Mouse (Mus musculus) MEL (cell line): Measurements from ENCODE around the gene Myd88. TPM values are rescaled to one million over a fixed set of nuclear protein-coding genes. Genes with fewer than 3 reads are reported as not detected.

Source experiments
- DNase-seq: peaks from one replicate; pipeline ENCODE4 v3.0.0; 2011; ENCODE audit warnings: low read depth, low spot score
- H3K27ac ChIP-seq: 2 replicates; pipeline ENCODE4 v1.5.1; 2012; ENCODE audit warnings: low read depth, mild to moderate bottlenecking, control low read depth, low read length, moderate library complexity; ENCODE audit not compliant: control insufficient read depth
- H3K27me3 ChIP-seq, 2 experiments: fragments of 150-350 bp in 1 of 2; sonication (generic) in 1 of 2; 2 replicates each; pipeline ENCODE4 v1.6.1; 2012; ENCODE audit warnings: low read length in 2 of 2, mild to moderate bottlenecking in 2 of 2, improper control_type of control experiment in 1 of 2, moderate library complexity in 1 of 2; ENCODE audit not compliant: insufficient read depth in 2 of 2, control insufficient read depth in 1 of 2
- H3K36me3 ChIP-seq, 2 experiments: 2 replicates each; pipeline ENCODE4 v1.6.1; 2012 to 2014; ENCODE audit warnings: low read length in 2 of 2, improper control_type of control experiment in 1 of 2, inconsistent platforms in 1 of 2, mild to moderate bottlenecking in 1 of 2; ENCODE audit not compliant: insufficient read depth in 2 of 2, control insufficient read depth in 1 of 2
- H3K4me1 ChIP-seq, 2 experiments: fragments of 150-350 bp in 1 of 2; sonication (generic) in 1 of 2; 2 replicates each; pipeline ENCODE4 v1.6.1; 2012; ENCODE audit warnings: low read length in 2 of 2, improper control_type of control experiment in 1 of 2, mild to moderate bottlenecking in 1 of 2; ENCODE audit not compliant: insufficient read depth in 2 of 2, control insufficient read depth in 1 of 2
- H3K4me3 ChIP-seq, 2 experiments: fragments of 150-350 bp in 1 of 2; sonication (generic) in 1 of 2; 2 replicates each; pipeline ENCODE4 v1.5.1; 2012; ENCODE audit warnings: low read depth in 2 of 2, low read length in 2 of 2, mild to moderate bottlenecking in 2 of 2, moderate library complexity in 2 of 2, control low read depth in 1 of 2, improper control_type of control experiment in 1 of 2; ENCODE audit not compliant: control insufficient read depth in 1 of 2, insufficient read depth in 1 of 2
- H3K79me2 ChIP-seq: 2 replicates; pipeline ENCODE4 v1.6.1; 2012; ENCODE audit warnings: mild to moderate bottlenecking, low read length, moderate library complexity; ENCODE audit not compliant: control insufficient read depth, poor library complexity, insufficient read depth
- H3K9ac ChIP-seq: 2 replicates; pipeline ENCODE4 v1.6.1; 2012; ENCODE audit warnings: low read depth, mild to moderate bottlenecking, control low read depth, low read length, moderate library complexity; ENCODE audit not compliant: control insufficient read depth, poor library complexity, severe bottlenecking
- H3K9me3 ChIP-seq: fragments of 150-350 bp; sonication (generic); replicated peaks from 2 replicates; pipeline ENCODE4 v1.6.1; 2012; ENCODE audit warnings: mild to moderate bottlenecking, low read length, improper control_type of control experiment, moderate library complexity; ENCODE audit not compliant: insufficient read depth
- BHLHE40 ChIP-seq: IDR thresholded peaks from 2 replicates; pipeline ENCODE4 v1.6.1; 2012; ENCODE audit warnings: low read depth, mild to moderate bottlenecking, inconsistent platforms, low read length, improper control_type of control experiment, borderline replicate concordance
- CHD2 ChIP-seq: IDR thresholded peaks from 2 replicates; pipeline ENCODE4 v1.6.1; 2011; ENCODE audit warnings: low read length, improper control_type of control experiment
- EP300 ChIP-seq, 2 experiments: IDR thresholded peaks; 2 replicates each; pipeline ENCODE4 v1.6.1; 2011; ENCODE audit warnings: improper control_type of control experiment in 2 of 2, low read length in 2 of 2, low read depth in 1 of 2, mild to moderate bottlenecking in 1 of 2
- ETS1 ChIP-seq: IDR thresholded peaks from 2 replicates; pipeline ENCODE4 v1.6.1; 2012; ENCODE audit warnings: low read depth, mild to moderate bottlenecking, inconsistent platforms, low read length, improper control_type of control experiment, moderate library complexity
- GABPA ChIP-seq: IDR thresholded peaks from 2 replicates; pipeline ENCODE4 v1.6.1; 2012; ENCODE audit warnings: low read depth, mild to moderate bottlenecking, inconsistent platforms, low read length, improper control_type of control experiment, moderate library complexity
- HCFC1 ChIP-seq: IDR thresholded peaks from 2 replicates; pipeline ENCODE4 v1.6.1; 2012; ENCODE audit warnings: low read depth, mild to moderate bottlenecking, inconsistent platforms, low read length, improper control_type of control experiment, moderate library complexity
- KAT2A ChIP-seq: conservative IDR thresholded peaks from 2 replicates; pipeline ENCODE4 v1.6.1; 2012; ENCODE audit warnings: low read depth, low read length, improper control_type of control experiment, inconsistent platforms
- MAFK ChIP-seq: IDR thresholded peaks from 2 replicates; pipeline ENCODE4 v1.6.1; 2011; ENCODE audit warnings: low read depth, mild to moderate bottlenecking, low read length, improper control_type of control experiment, borderline replicate concordance
- MAX ChIP-seq: IDR thresholded peaks from 2 replicates; pipeline ENCODE4 v1.6.1; 2011; ENCODE audit warnings: low read length, improper control_type of control experiment
- MAZ ChIP-seq: IDR thresholded peaks from 2 replicates; pipeline ENCODE4 v1.6.1; 2012; ENCODE audit warnings: low read depth, mild to moderate bottlenecking, inconsistent platforms, low read length, improper control_type of control experiment
- MEF2A ChIP-seq: IDR thresholded peaks from 2 replicates; pipeline ENCODE4 v1.6.1; 2014; ENCODE audit warnings: low read depth, mild to moderate bottlenecking, inconsistent platforms, low read length, improper control_type of control experiment; ENCODE audit not compliant: poor library complexity, insufficient replicate concordance, severe bottlenecking; ENCODE audit errors: extremely low read depth
- MYB ChIP-seq: IDR thresholded peaks from 2 replicates; pipeline ENCODE4 v1.6.1; 2011; ENCODE audit warnings: mild to moderate bottlenecking, low read depth, low read length, improper control_type of control experiment
- MYC ChIP-seq: IDR thresholded peaks from 2 replicates; pipeline ENCODE4 v1.6.1; 2011; ENCODE audit warnings: low read depth, mild to moderate bottlenecking, low read length, improper control_type of control experiment, moderate library complexity
- NELFE ChIP-seq: IDR thresholded peaks from 2 replicates; pipeline ENCODE4 v1.6.1; 2011; ENCODE audit warnings: low read depth, low read length, improper control_type of control experiment
- NRF1 ChIP-seq: IDR thresholded peaks from 2 replicates; pipeline ENCODE4 v1.6.1; 2014; ENCODE audit warnings: low read depth, mild to moderate bottlenecking, inconsistent platforms, low read length, improper control_type of control experiment, moderate library complexity; ENCODE audit not compliant: poor library complexity, insufficient read depth, severe bottlenecking
- POLR2A ChIP-seq, 2 experiments: IDR thresholded peaks; 2 replicates each; pipeline ENCODE4 v1.6.1; 2011 to 2012; ENCODE audit warnings: low read length in 2 of 2, mild to moderate bottlenecking in 2 of 2, control low read depth in 1 of 2, improper control_type of control experiment in 1 of 2, low read depth in 1 of 2, moderate library complexity in 1 of 2; ENCODE audit not compliant: control insufficient read depth in 1 of 2, insufficient read depth in 1 of 2, poor library complexity in 1 of 2
- POLR2AphosphoS2 ChIP-seq: IDR thresholded peaks from 2 replicates; pipeline ENCODE4 v1.6.1; 2011; ENCODE audit warnings: low read length, improper control_type of control experiment
- RAD21 ChIP-seq: IDR thresholded peaks from 2 replicates; pipeline ENCODE4 v1.6.1; 2011; ENCODE audit warnings: mild to moderate bottlenecking, low read depth, low read length, improper control_type of control experiment
- SMC3 ChIP-seq: IDR thresholded peaks from 2 replicates; pipeline ENCODE4 v1.6.1; 2011; ENCODE audit warnings: low read depth, low read length, improper control_type of control experiment
- TAL1 ChIP-seq: IDR thresholded peaks from 2 replicates; pipeline ENCODE4 v1.6.1; 2012; ENCODE audit warnings: mild to moderate bottlenecking, inconsistent platforms, low read length, moderate library complexity, mixed read lengths
- TBP ChIP-seq: IDR thresholded peaks from 2 replicates; pipeline ENCODE4 v1.8.0; 2011; ENCODE audit warnings: low read depth, low read length, improper control_type of control experiment
- TCF12 ChIP-seq: IDR thresholded peaks from 2 replicates; pipeline ENCODE4 v1.6.1; 2014; ENCODE audit warnings: low read depth, mild to moderate bottlenecking, inconsistent platforms, low read length, improper control_type of control experiment, moderate library complexity
- UBTF ChIP-seq: IDR thresholded peaks from 2 replicates; pipeline ENCODE4 v1.6.1; 2012; ENCODE audit warnings: low read depth, mild to moderate bottlenecking, inconsistent platforms, low read length, improper control_type of control experiment, moderate library complexity, borderline replicate concordance; ENCODE audit not compliant: insufficient read depth
- USF2 ChIP-seq, 2 experiments: IDR thresholded peaks; 2 replicates each; pipeline ENCODE4 v1.6.1; 2011 to 2012; ENCODE audit warnings: improper control_type of control experiment in 2 of 2, low read length in 2 of 2, borderline replicate concordance in 1 of 2, inconsistent platforms in 1 of 2, low read depth in 1 of 2, mild to moderate bottlenecking in 1 of 2; ENCODE audit not compliant: insufficient read depth in 1 of 2
- ZKSCAN1 ChIP-seq: IDR thresholded peaks from 2 replicates; pipeline ENCODE4 v1.6.1; 2012; ENCODE audit warnings: low read depth, mild to moderate bottlenecking, inconsistent platforms, low read length, improper control_type of control experiment, moderate library complexity
- ZMIZ1 ChIP-seq: IDR thresholded peaks from 2 replicates; pipeline ENCODE4 v1.6.1; 2012; ENCODE audit warnings: low read depth, mild to moderate bottlenecking, inconsistent platforms, low read length, improper control_type of control experiment, moderate library complexity
- ZNF384 ChIP-seq: IDR thresholded peaks from 2 replicates; pipeline ENCODE4 v1.6.1; 2012; ENCODE audit warnings: low read depth, mild to moderate bottlenecking, inconsistent platforms, low read length, improper control_type of control experiment
- polyA plus RNA-seq, 2 experiments: library from polyadenylated mRNA; stranded (reverse) in 1 of 2; unstranded in 1 of 2; fragments of >175 nt in 1 of 2; fragments of >200 nt in 1 of 2; gene quantifications; 2 replicates each; pipeline versions ENCODE4 v1.2.1 to v1.2.4; 2012; ENCODE audit warnings: low replicate concordance in 2 of 2, low read depth in 1 of 2; ENCODE audit not compliant: insufficient read length in 2 of 2, insufficient read depth in 1 of 2, missing spikeins in 1 of 2
- total RNA-seq: library from RNA; depleted of rRNA; stranded (reverse); fragments of 300-350 nt; gene quantifications from 2 replicates; pipeline ENCODE4 v1.2.3, GENCODE M21; 2012

Myd88 gene
- total and polyA plus RNA-seq, 3 experiments, result 20.7 to 39.7 TPM; not detected in 1

GRCm38 (mm10) chr9:119323260-119323645 lies 18.0 kb downstream of the Myd88 start:
- Histone ChIP-seq H3K36me3 (peaks cover 0 to 22% of the 10 kb centered on the region in 2 experiments; a peak in 2 of 4 replicates), H3K27me3 (no peaks in the 10 kb centered on the region), H3K27ac (peak overlapping the region; percentile 96), H3K9me3 (no peaks in the 10 kb centered on the region), H3K4me1 (peaks cover 9 to 16% of the 10 kb centered on the region in 2 experiments), H3K4me3 (peak overlapping the region; percentile 76 to 80), H3K79me2 (peaks cover 39% of the 10 kb centered on the region), H3K9ac (peak overlapping the region; percentile 86)
- no peak for DNase-seq
- TF ChIP-seq HCFC1 (no peak), USF2 (IDR thresholded peaks at IDR 0.05; ENCODE audit: borderline replicate concordance in 1 of 2, insufficient read depth in 1 of 2, low read depth in 1 of 2, low read length in 2 of 2) (no peak), ZNF384 (no peak), SMC3 (no peak), TCF12 (no peak), MAZ (no peak), POLR2AphosphoS2 (no peak)

- peak within 1 kb of the TSS; percentile 95 for H3K9ac ChIP-seq
- H3K27ac ChIP-seq, result peak within 1 kb of the TSS; percentile 97
- H3K27me3 ChIP-seq, result no peaks in the 10 kb centered on the region
- H3K4me3 ChIP-seq, result peak within 1 kb of the TSS; percentile 76 to 84
- peaks cover 0 to 15% of the 10 kb centered on the region in 2 experiments; a peak in 2 of 4 replicates for H3K36me3 ChIP-seq
- peak; percentile 100 for DNase-seq
- H3K79me2 ChIP-seq, result peaks cover 41% of the 10 kb centered on the region
- H3K4me1 ChIP-seq, result peaks cover 4 to 10% of the 10 kb centered on the region in 2 experiments
- H3K9me3 ChIP-seq, result no peaks in the 10 kb centered on the region
- 0 out of 2 replicates have a peak, but pooled peaks have one; percentile 14 for TF ChIP-seq MEF2A
- no peak for TF ChIP-seq MYB
- TF ChIP-seq MAX, result peak; percentile 66
- peak; percentile 30; the same call in 1 of the 2 replicates for TF ChIP-seq TBP
- peak in 1 of 2 experiments; percentile 45; a peak in 1 of 4 replicates for TF ChIP-seq EP300 (IDR thresholded peaks at IDR 0.05; ENCODE audit: low read depth in 1 of 2, low read length in 2 of 2)
- TF ChIP-seq GABPA, result no peak
- peak; percentile 83 for TF ChIP-seq MAZ
- no peak for TF ChIP-seq SMC3
- TF ChIP-seq POLR2A (IDR thresholded peaks at IDR 0.05; ENCODE audit: control insufficient read depth in 1 of 2, insufficient read depth in 1 of 2, low read depth in 1 of 2, low read length in 2 of 2, poor library complexity in 1 of 2), result peak; percentile 79 to 90
- peak; percentile 85 for TF ChIP-seq BHLHE40
- TF ChIP-seq USF2 (IDR thresholded peaks at IDR 0.05; ENCODE audit: borderline replicate concordance in 1 of 2, insufficient read depth in 1 of 2, low read depth in 1 of 2, low read length in 2 of 2), result no peak
- TF ChIP-seq CHD2, result peak; percentile 74
- no peak for TF ChIP-seq TAL1
- no peak for TF ChIP-seq RAD21
- peak; percentile 14 for TF ChIP-seq MYC
- TF ChIP-seq KAT2A, result peak; percentile 66; the same call in 1 of the 2 replicates
- no peak for TF ChIP-seq MAFK
- no peak; the same call in 1 of the 2 replicates for TF ChIP-seq ZKSCAN1
- peak; percentile 97 for TF ChIP-seq ZNF384
- TF ChIP-seq NELFE, result peak; percentile 83
- TF ChIP-seq ZMIZ1, result peak; percentile 76; the same call in 1 of the 2 replicates
- TF ChIP-seq UBTF, result no peak
- peak; percentile 53 for TF ChIP-seq NRF1
- peak; percentile 84 for TF ChIP-seq ETS1
- peak; percentile 46 for TF ChIP-seq TCF12
These were observed 18.6 kb downstream of the Myd88 start, which contains the start of gene Oxsr1 for GRCm38 (mm10) chr9:119322289-119323259. Gene Oxsr1 (minus strand): TSS chr9:119322427.
